Mouse (Mus musculus) heart, adult 2 months (tissue): ENCODE data around the gene Ina. TPM values are rescaled to one million over a fixed set of nuclear protein-coding genes. Genes with fewer than 3 reads are reported as not detected.
"Not testable (repeated sequence)": the region's sequence is repeated elsewhere in the genome, so short reads cannot be mapped to it uniquely, and the experiment has no call there.

Source experiments
- DNase-seq, 2 experiments: peaks; one replicate each; pipeline ENCODE4 v3.0.0; 2021
- H3K27ac ChIP-seq: fragments of 200-600 bp; 2 replicates; pipeline ENCODE4 v1.8.1; 2022
- H3K27me3 ChIP-seq: fragments of 200-500 bp; 2 replicates; pipeline ENCODE4 v1.6.1; 2012; ENCODE audit warnings: mild to moderate bottlenecking, low read length, inconsistent platforms, mixed read lengths; ENCODE audit not compliant: control insufficient read depth, insufficient read depth
- H3K36me3 ChIP-seq: fragments of 200-500 bp; 2 replicates; pipeline ENCODE4 v1.6.1; 2012; ENCODE audit warnings: low read length, inconsistent platforms; ENCODE audit not compliant: control insufficient read depth, insufficient read depth
- H3K4me1 ChIP-seq: fragments of 200-500 bp; 2 replicates; pipeline ENCODE4 v1.6.1; 2011; ENCODE audit warnings: low read length; ENCODE audit not compliant: control insufficient read depth, insufficient read depth
- H3K4me3 ChIP-seq: fragments of 200-600 bp; 2 replicates; pipeline ENCODE4 v1.8.1; 2022
- H3K79me2 ChIP-seq: fragments of 200-500 bp; replicated peaks from 2 replicates; pipeline ENCODE4 v1.6.1; 2012; ENCODE audit warnings: mild to moderate bottlenecking, inconsistent platforms, low read length, moderate library complexity, mixed read lengths; ENCODE audit not compliant: control insufficient read depth, insufficient read depth
- H3K9ac ChIP-seq: fragments of 200-500 bp; 2 replicates; pipeline ENCODE4 v1.6.1; 2012; ENCODE audit warnings: low read depth, mild to moderate bottlenecking, control low read depth, inconsistent platforms, low read length, mixed read lengths
- CTCF ChIP-seq: fragments of 200-600 bp; IDR thresholded peaks from 2 replicates; pipeline ENCODE4 v1.8.1; 2022; ENCODE audit warnings: antibody characterized with exemption, mild to moderate bottlenecking, moderate library complexity
- EP300 ChIP-seq: fragments of 200-500 bp; IDR thresholded peaks from 2 replicates; pipeline ENCODE4 v1.6.1; 2011; ENCODE audit warnings: low read depth, low read length, control low read depth; ENCODE audit not compliant: insufficient read depth
- POLR2A ChIP-seq: fragments of 200-500 bp; IDR thresholded peaks from 2 replicates; pipeline ENCODE4 v1.6.1; 2011; ENCODE audit warnings: mild to moderate bottlenecking, low read depth, low read length, control low read depth; ENCODE audit not compliant: insufficient read depth
- WGBS: fragments of 180-500 bp; shearing (Covaris S2); methylation state at CpG from one replicate; pipeline ENCODE4 v1.1.7; 2018; 5-methylcytosine and 5-hydroxymethylcytosine counted together
- intact Hi-C: fragments of 180-260 bp; cut with DNase I; formaldehyde crosslinking; loops from one replicate; pipeline ENCODE4 v1.15.1; 2025
- polyA plus RNA-seq: library from polyadenylated mRNA; depleted of rRNA; stranded (reverse); fragments of >200 nt; gene quantifications from 2 replicates; pipeline ENCODE4 v1.2.3, GENCODE M21; 2012
- total RNA-seq, 2 experiments: library from RNA; stranded (reverse); gene quantifications; 2 replicates each; pipeline ENCODE4 v1.2.3; 2021

Ina gene
- total and polyA plus RNA-seq, 3 experiments: 0.04 to 0.11 TPM; not detected in 1

- no peaks in the 10 kb centered on the region for H3K36me3 ChIP-seq
- no peak for DNase-seq
- no peak overlapping the region for H3K9ac ChIP-seq
- no peaks in the 10 kb centered on the region for H3K79me2 ChIP-seq
- H3K27me3 ChIP-seq: no peaks in the 10 kb centered on the region
- 58% methylated on average over 8 of the region's 8 CpGs for whole genome bisulfite sequencing
- peaks cover 8% of the 10 kb centered on the region for H3K4me1 ChIP-seq
- intact Hi-C loops: loop anchor here (5.0 kb wide), 1 partner anchor 44 kb away; no protein-coding TSS in a partner anchor
- peak overlapping the region; percentile 77 for H3K27ac ChIP-seq
- TF ChIP-seq CTCF (no peak), EP300 (no peak), POLR2A (no peak)
- no peak overlapping the region for H3K4me3 ChIP-seq
Measured at GRCm38 (mm10) chr19:46975997-46976396, 38.5 kb upstream of the Ina start.

- Histone ChIP-seq H3K27ac (no peak overlapping the region), H3K27me3 (no peaks in the 10 kb centered on the region), H3K9ac (no peak overlapping the region), H3K79me2 (no peaks in the 10 kb centered on the region), H3K36me3 (no peaks in the 10 kb centered on the region), H3K4me1 (peaks cover 8% of the 10 kb centered on the region), H3K4me3 (no peak overlapping the region)
- TF ChIP-seq EP300: no peak
- no peak for TF ChIP-seq CTCF
- no peak for TF ChIP-seq POLR2A
- WGBS: 61% methylated on average over 2 of the region's 2 CpGs
- DNase-seq: no peak
- intact Hi-C loops: loop anchor here (5.0 kb wide), 1 partner anchor 44 kb away; no protein-coding TSS in a partner anchor
Measured at GRCm38 (mm10) chr19:46976743-46977142, 37.8 kb upstream of the Ina start.

GRCm38 (mm10) chr19:46977460-46977859 lies 37.0 kb upstream of the Ina start:
- 66% methylated on average over 6 of the region's 6 CpGs for WGBS
- peaks cover 8% of the 10 kb centered on the region for H3K4me1 ChIP-seq
- intact Hi-C loops: loop anchor here (5.0 kb wide), 1 partner anchor 45 kb away; no protein-coding TSS in a partner anchor
- no peak overlapping the region for H3K9ac ChIP-seq
- no peak overlapping the region for H3K4me3 ChIP-seq
- TF ChIP-seq POLR2A: no peak
- no peak for TF ChIP-seq CTCF
- no peaks in the 10 kb centered on the region for H3K36me3 ChIP-seq
- no peak for DNase-seq
- no peaks in the 10 kb centered on the region for H3K27me3 ChIP-seq
- H3K27ac ChIP-seq: no peak overlapping the region
- no peaks in the 10 kb centered on the region for H3K79me2 ChIP-seq

- H3K36me3 ChIP-seq: not testable (repeated sequence)
- 93% methylated on average over 3 of the region's 3 CpGs for WGBS
Measured at GRCm38 (mm10) chr19:46978069-46978468, 36.4 kb upstream of the Ina start.

GRCm38 (mm10) chr19:46978920-46979780 lies 35.3 kb upstream of the Ina start:
- peak; percentile 40 to 52 for DNase-seq
- intact Hi-C loops: loop anchor here (5.0 kb wide), 1 partner anchor 47 kb away; no protein-coding TSS in a partner anchor
- Histone ChIP-seq H3K27ac (no peak overlapping the region), H3K4me1 (peaks cover 8% of the 10 kb centered on the region), H3K9ac (no peak overlapping the region), H3K79me2 (no peaks in the 10 kb centered on the region), H3K36me3 (no peaks in the 10 kb centered on the region), H3K4me3 (no peak overlapping the region), H3K27me3 (no peaks in the 10 kb centered on the region)
- 48% methylated on average over 17 of the region's 17 CpGs for WGBS
- TF ChIP-seq POLR2A: no peak
- TF ChIP-seq CTCF: peak; percentile 31

More at GRCm38 (mm10) chr19:46978069-46978468, 36.4 kb upstream of the Ina start:
- H3K9ac ChIP-seq, H3K27me3 ChIP-seq, DNase-seq, H3K4me1 ChIP-seq, H3K4me3 ChIP-seq, H3K27ac ChIP-seq, H3K79me2 ChIP-seq: not testable (repeated sequence)
- intact Hi-C loops: loop anchor here (5.0 kb wide), 1 partner anchor 46 kb away; no protein-coding TSS in a partner anchor

GRCm38 (mm10) chr19:46979781-46980105 lies 34.8 kb upstream of the Ina start:
- TF ChIP-seq CTCF (no peak), POLR2A (no peak), EP300 (no peak)

More at GRCm38 (mm10) chr19:46979781-46980105, 34.8 kb upstream of the Ina start:
- DNase-seq: no peak
- H3K36me3 ChIP-seq: no peaks in the 10 kb centered on the region
- no peaks in the 10 kb centered on the region for H3K79me2 ChIP-seq
- no peak overlapping the region for H3K4me3 ChIP-seq
- 45% methylated on average over 3 of the region's 3 CpGs for WGBS
- intact Hi-C loops: loop anchor here (5.0 kb wide), 1 partner anchor 47 kb away; no protein-coding TSS in a partner anchor
- no peak overlapping the region for H3K27ac ChIP-seq
- peaks cover 8% of the 10 kb centered on the region for H3K4me1 ChIP-seq
- no peaks in the 10 kb centered on the region for H3K27me3 ChIP-seq
- H3K9ac ChIP-seq: no peak overlapping the region
